Mouse (Mus musculus) cerebellum, adult 2 months (tissue): ENCODE data around the gene Ccer2. TPM values are rescaled to one million over a fixed set of nuclear protein-coding genes. Genes with fewer than 3 reads are reported as not detected.

Source experiments
- DNase-seq, 2 experiments: peaks; one replicate each; pipeline ENCODE4 v3.0.0; 2021
- H3K27ac ChIP-seq: fragments of 200-500 bp; 2 replicates; pipeline ENCODE4 v1.5.1; 2012; ENCODE audit warnings: low read length, control low read depth, inconsistent platforms; ENCODE audit not compliant: insufficient read depth
- H3K27me3 ChIP-seq: fragments of 200-500 bp; 2 replicates; pipeline ENCODE4 v1.6.1; 2012; ENCODE audit warnings: inconsistent platforms, mild to moderate bottlenecking, low read length, moderate library complexity; ENCODE audit not compliant: control insufficient read depth, insufficient read depth
- H3K4me1 ChIP-seq: fragments of 200-500 bp; 2 replicates; pipeline ENCODE4 v1.6.1; 2011; ENCODE audit warnings: low read length; ENCODE audit not compliant: control insufficient read depth, insufficient read depth
- H3K4me3 ChIP-seq: fragments of 200-500 bp; replicated peaks from 2 replicates; pipeline ENCODE3; 2011; ENCODE audit warnings: mild to moderate bottlenecking, low read depth, low read length, control low read depth; ENCODE audit not compliant: insufficient read depth
- CTCF ChIP-seq: fragments of 200-500 bp; IDR thresholded peaks from 2 replicates; pipeline ENCODE4 v1.5.1; 2011; ENCODE audit warnings: low read depth, mild to moderate bottlenecking, control low read depth, low read length, moderate library complexity, borderline replicate concordance; ENCODE audit not compliant: insufficient read depth
- POLR2A ChIP-seq: fragments of 200-500 bp; IDR thresholded peaks from 2 replicates; pipeline ENCODE4 v1.6.1; 2011; ENCODE audit warnings: low read length, control low read depth, borderline replicate concordance; ENCODE audit not compliant: insufficient read depth
- WGBS: fragments of 180-500 bp; shearing (Covaris S2); methylation state at CpG from one replicate; pipeline ENCODE4 v1.1.7; 2018; 5-methylcytosine and 5-hydroxymethylcytosine counted together
- polyA plus RNA-seq: library from polyadenylated mRNA; depleted of rRNA; stranded (reverse); fragments of >200 nt; gene quantifications from 2 replicates; pipeline ENCODE4 v1.2.3, GENCODE M21; 2012

Ccer2 gene
- polyA plus RNA-seq, 1 experiment = 3.1 TPM

DNA sequence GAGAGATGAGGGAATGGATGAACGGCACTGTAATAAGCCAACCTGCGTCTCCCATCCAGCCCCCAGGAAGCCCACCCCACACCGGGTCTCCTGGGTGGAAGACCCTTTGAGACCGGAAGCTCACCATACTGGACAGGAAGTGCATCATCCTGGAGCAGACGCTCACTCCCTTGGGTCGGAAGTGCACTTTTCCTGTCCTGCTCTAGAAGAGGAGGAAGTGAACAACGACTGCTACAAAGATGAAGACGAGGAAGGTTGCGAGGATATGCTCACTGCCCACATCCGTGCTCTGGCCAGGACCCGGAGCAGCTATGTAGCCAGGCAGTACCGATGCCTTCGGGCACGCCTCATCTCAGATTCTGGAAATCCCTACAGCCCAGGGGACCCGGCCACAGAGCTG is 39.9 kb downstream of the Ccer2 start:
- H3K4me1 ChIP-seq = peaks cover 2% of the 10 kb centered on the region; the same call in 1 of the 2 replicates
- no peaks in the 10 kb centered on the region for H3K27me3 ChIP-seq
- DNase-seq = no peak
- WGBS = 84% methylated on average over 15 of the region's 15 CpGs
- TF ChIP-seq POLR2A (no peak), CTCF (no peak)
- no peak overlapping the region for H3K4me3 ChIP-seq
- H3K27ac ChIP-seq = no peak overlapping the region

DNA sequence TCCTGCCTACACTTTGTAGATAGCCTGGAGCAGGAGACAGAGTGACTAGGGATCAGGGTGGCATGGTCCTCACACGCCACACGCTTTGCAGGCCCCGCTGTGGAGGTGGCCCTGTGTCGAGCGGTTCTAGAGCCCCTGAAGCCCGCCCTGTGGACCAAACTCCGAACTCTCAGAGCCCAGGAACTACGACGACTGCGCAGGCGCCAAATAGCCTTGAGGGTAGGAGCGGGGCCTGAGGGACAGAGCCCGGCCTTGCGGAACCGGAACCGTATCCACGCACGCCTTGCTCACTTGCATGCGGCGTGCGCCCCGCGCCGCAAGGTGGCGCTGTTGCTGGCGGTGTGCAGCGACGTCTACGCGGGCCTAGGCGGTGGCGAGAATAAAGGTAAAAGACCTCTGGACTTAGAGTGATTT is 40.6 kb downstream of the Ccer2 start:
- Histone ChIP-seq H3K4me1 (peaks cover 2% of the 10 kb centered on the region; the same call in 1 of the 2 replicates), H3K27me3 (no peaks in the 10 kb centered on the region), H3K4me3 (peak overlapping the region; percentile 41), H3K27ac (no peak overlapping the region)
- 15% methylated on average over 32 of the region's 32 CpGs for WGBS
- TF ChIP-seq POLR2A = 0 out of 2 replicates have a peak, but pooled peaks have one; percentile 8
- TF ChIP-seq CTCF = peak; percentile 92
- peak; percentile 84 to 87 for DNase-seq

DNA sequence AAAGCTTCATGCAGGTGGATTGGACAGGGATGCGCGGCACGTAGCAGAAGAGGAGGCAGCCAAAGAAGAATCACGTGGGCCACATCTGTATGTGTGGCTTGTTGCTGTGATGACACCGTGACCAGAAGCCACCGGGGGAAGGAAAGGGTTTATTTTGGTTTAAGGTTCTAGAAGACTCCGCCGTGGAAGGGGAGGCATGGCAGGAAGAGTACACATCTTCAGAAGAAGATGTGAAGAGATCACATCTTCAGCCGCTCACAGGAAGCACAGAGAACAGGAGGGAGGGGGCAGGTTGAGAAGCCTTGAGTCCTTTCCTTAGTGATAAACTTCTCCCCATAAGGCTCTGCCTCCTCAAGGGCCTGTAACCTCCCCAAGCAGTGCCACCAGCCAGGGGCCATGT is 44.0 kb downstream of the Ccer2 start:
- 95% methylated on average over 9 of the region's 9 CpGs for WGBS

DNA sequence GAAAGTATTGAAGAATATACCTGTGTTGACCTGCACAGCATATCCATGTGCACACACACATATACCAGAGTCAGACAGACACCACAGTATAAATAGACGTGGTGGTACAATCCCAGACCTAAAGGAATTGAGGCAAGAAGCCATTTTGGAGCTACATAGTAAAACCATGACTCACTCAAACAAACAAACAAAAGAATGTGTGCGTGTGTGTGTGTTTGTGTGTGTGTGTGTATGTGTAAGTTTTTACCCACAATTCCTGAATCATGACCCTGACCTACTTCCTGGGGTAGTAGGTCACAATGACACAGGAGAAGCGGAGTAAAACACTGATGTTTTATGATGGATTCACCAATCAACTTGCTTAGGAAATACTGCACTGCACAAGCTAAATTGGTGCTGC is 45.5 kb downstream of the Ccer2 start:
- no peaks in the 10 kb centered on the region for H3K27me3 ChIP-seq
- H3K4me3 ChIP-seq = no peak overlapping the region
- H3K4me1 ChIP-seq = peaks cover 2% of the 10 kb centered on the region
- H3K27ac ChIP-seq = no peak overlapping the region
- no peak for TF ChIP-seq POLR2A
- no peak for TF ChIP-seq CTCF
- DNase-seq = no peak
- 90% methylated on average over 3 of the region's 3 CpGs for WGBS

More for the DNA sequence above, 44.0 kb downstream of the Ccer2 start:
- Histone ChIP-seq H3K4me1 (peaks cover 2% of the 10 kb centered on the region), H3K4me3 (no peak overlapping the region), H3K27ac (no peak overlapping the region), H3K27me3 (no peaks in the 10 kb centered on the region)
- DNase-seq = no peak
- TF ChIP-seq CTCF = no peak
- no peak for TF ChIP-seq POLR2A

DNA sequence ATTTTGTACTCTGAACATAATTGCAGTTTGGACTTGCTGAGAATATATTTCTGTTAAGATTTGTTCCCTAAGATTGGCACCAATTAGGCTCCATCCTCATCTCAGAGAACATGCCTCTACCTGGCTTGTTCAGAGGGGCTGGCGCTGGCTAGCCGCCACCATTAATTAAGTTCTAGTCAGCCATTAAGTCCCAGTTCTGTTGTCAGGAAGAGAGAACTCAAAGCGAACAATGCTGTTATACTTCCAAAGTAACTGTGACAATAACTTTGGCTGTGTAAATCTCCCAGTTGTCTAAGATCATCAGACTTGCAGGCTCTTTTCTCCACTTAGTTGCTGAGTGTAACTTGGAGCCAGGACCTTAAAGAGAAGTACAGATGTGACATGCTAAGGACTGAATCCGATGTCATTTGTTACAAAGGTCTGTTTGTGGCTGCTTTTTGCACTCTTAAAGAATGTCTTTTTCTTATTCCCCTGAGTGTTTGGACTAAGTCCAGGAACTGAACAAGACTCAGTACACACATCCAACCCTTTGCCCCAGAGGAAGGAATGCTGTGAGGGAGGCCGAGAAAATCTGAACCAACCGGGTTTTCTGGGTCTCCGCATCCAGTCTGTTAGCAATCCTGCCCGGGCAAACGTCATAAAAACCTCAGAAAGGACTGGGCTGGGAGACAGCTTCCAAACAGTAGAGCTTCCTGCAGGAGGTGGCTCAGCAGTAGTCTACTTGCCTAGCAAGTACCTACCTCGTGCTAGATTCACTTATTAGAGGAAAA is 46.1 kb downstream of the Ccer2 start:
- Histone ChIP-seq H3K4me1 (no peaks in the 10 kb centered on the region; the same call in 1 of the 2 replicates), H3K27me3 (no peaks in the 10 kb centered on the region), H3K4me3 (no peak overlapping the region), H3K27ac (peak overlapping the region; percentile 18; the same call in 1 of the 2 replicates)
- WGBS = 35% methylated on average over 10 of the region's 10 CpGs
- no peak for DNase-seq
- no peak for TF ChIP-seq POLR2A
- TF ChIP-seq CTCF = no peak

DNA sequence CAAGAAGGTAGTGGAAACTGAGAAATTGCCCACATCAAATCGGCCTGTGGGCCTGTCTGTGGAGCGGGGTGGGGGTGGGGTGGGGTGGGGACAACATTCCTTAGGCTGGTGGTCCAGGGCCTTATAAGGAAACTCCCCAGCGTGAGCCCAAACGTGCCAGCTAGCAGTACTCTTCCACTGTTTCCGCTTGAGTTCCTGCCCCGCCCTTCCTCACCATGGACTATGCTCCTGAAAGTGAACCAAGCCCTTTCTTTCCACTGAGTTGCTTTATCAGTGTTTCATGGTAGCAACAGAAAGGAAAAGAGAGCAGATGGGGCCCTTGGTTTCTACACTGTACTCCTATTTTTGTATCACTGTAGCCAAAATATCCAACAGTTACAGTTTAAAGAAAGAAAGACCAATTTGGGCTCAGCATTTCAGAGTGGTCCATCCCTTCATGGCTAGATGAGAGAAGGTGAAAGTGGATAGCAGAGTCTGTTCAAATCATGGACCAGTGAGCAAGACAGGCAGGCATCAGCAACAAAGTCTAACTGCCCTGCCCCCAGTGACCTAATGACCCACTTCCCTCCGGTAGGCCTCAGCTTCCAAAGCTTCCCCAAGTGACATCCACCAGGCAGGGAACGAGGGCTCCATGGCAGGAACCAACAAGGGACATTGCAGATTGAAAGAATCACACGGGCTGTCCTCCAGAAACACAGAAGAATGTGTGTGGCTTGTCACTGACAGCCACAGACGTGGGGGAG is 47.0 kb downstream of the Ccer2 start:
- 45% methylated on average over 10 of the region's 10 CpGs for WGBS
- DNase-seq = no peak
- H3K27ac ChIP-seq = no peak overlapping the region
- no peak for TF ChIP-seq POLR2A
- TF ChIP-seq CTCF = no peak
- no peaks in the 10 kb centered on the region; the same call in 1 of the 2 replicates for H3K4me1 ChIP-seq
- no peaks in the 10 kb centered on the region for H3K27me3 ChIP-seq
- no peak overlapping the region for H3K4me3 ChIP-seq

DNA sequence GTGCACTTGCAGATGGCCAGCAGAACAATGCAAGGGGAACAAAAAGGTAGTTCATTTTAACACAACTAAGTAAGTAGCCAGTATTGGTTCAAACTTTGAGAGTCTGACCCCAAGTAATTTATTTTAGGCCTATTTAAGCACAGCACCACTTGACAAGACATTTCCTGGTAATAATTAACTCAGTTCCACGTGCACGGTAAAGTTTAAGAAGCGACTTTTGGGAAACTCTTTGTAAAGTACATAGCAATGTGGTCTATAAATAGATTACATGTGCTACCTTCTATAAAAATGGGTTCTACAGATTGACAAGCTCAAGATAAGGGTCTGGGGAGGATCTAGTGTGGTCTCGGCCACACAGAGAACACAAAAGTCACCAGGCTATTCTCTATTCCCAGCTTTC is 47.8 kb downstream of the Ccer2 start:
- Histone ChIP-seq H3K4me1 (no peaks in the 10 kb centered on the region; the same call in 1 of the 2 replicates), H3K27me3 (no peaks in the 10 kb centered on the region), H3K4me3 (no peak overlapping the region), H3K27ac (no peak overlapping the region)
- no peak for TF ChIP-seq CTCF
- TF ChIP-seq POLR2A = no peak
- no peak for DNase-seq
- WGBS = 97% methylated on average over 4 of the region's 4 CpGs
